Mouse (Mus musculus): ENCODE results near the gene Tmod2. TPM values are rescaled to one million over a fixed set of nuclear protein-coding genes. Genes with fewer than 3 reads are reported as not detected.
"Not testable (repeated sequence)": the region's sequence is repeated elsewhere in the genome, so short reads cannot be mapped to it uniquely, and the experiment has no call there.

The Tmod2 gene
- total RNA-seq (2021): 100 to 1,000 TPM; 363 to 370 TPM

DNA sequence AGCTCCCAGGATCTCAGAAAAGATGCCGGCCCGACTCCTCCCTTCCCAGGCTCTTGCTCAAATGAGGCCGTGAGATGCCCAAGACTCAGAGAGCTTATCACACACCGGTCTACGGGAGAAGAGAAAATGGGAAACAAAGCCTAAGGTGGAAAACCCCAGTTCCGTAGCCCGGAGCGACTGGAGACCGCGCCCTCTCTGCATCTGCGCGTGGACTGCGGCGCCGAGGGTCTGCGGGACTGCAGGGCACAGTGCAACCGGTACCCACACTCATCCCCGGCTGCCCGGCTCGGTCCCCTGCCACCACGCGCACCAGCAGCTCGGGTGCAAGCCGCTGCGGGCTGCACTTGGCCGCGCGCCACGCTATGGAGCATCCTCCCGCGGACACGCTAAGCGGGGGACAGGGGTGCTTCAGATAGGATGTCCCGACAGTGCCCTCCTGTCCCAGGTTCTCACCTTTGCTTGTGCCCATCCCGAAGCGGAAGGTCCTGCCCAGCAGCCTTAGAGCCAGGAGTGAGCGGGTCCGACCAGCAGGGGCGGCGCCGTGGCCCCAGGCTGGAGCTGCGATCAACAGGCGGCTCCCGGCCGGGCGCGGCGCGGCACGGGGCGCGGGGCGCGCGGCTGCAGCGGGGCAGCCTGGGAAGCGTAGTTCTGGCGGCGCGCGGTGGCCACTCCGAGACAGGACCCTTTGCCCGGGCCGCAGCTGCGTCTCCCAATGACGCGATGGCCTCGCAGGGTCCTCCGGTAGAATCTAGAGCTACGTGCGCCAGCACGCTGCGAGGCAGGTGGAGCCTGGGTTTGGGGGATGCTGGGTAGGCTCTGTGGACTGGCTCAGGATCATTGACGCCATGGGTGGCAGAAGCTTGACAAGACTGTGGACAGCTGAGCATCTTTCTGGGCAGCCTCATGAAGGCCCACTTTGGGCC lies at the start of gene Tmod2:
Gene Tmod2 (minus strand): TSS at position 755 of the 923 bp plus-strand sequence.
- peak; percentile 63 to 77 for DNase-seq (ENCODE audit: extremely low spot score in 1 of 2, low spot score in 1 of 2)

DNA sequence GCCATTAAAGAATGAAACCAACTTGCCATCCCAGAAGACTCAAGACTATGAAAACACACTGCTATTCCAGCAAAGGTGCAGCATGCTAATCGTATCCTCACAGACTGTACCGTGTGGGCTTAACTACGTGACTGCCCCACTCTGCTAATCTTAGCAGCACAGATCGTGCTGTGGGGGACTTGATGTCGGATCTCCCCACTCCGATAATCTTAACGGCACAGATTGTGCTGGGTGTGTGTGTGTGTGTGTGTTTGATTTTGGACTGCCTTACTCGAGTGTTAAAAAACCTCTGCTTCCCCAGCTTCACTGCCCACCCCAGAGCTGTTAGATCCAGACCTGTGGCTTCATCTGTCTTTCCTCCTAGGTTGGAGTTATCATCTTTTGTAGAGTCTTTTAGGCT lies 49.8 kb upstream of the Tmod2 start:
- no peak for DNase-seq (ENCODE audit: extremely low spot score in 1 of 2, low spot score in 1 of 2)

DNA sequence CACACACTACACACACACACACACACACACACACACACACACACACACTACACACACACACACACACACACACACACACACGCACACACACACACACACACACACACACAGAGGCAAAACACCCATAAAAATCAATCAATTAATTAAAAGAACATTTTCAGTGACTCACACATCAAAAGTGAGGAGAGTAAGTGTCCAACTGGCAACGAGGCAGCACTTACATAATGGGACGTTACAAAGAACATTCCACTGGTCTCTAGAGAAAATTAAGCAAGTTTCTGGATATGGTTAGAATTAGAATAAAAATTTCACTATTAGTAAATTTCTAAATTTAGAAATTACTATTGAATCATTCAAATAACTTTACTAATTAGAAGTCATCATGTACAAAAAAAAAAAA lies 45.3 kb upstream of the Tmod2 start:
- DNase-seq (ENCODE audit: extremely low spot score in 1 of 2, low spot score in 1 of 2): not testable (repeated sequence)

DNA sequence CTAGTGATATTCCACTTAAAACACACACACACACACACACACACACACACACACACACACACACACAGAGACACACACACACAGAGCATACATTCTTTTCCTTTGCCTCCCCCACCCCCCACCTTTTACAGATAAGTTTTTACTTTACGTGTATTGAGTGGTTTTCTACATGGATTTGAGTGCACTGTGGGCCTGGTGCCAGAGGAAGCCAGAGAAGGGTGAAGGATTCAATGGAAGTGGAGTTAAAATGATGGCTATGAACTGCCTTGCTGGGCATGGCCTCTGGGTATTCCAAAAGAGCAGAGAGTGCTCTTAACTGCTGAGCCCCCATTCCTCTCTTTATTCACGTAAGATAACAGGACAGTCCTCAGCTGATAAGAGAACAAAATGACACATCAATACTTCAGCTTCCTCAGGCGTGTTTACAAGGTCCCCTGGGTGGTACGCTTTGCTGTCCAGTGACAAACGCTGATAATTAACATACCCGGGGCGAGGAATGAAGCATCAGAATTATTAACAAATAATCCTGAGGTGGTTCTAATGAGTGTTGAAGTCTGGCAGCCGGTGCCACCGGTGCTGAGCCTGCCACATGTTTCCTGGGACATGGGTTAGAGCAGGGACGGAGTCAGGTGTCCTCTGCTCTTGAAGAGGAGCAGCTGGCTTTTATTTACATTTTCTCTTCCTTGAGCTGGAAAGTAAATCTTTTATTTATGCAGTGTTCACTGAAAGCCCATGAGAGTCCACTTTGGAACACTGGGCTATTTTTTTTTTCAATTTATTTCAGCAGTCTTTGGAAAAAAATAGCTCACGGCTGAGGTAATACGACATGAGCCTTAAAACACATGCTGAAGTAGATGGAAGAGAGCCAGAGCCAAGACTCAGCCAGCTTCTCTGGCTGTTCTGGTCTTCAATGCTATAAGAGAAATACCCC lies 43.1 kb upstream of the Tmod2 start:
- DNase-seq (ENCODE audit: extremely low spot score in 1 of 2, low spot score in 1 of 2): no peak

DNA sequence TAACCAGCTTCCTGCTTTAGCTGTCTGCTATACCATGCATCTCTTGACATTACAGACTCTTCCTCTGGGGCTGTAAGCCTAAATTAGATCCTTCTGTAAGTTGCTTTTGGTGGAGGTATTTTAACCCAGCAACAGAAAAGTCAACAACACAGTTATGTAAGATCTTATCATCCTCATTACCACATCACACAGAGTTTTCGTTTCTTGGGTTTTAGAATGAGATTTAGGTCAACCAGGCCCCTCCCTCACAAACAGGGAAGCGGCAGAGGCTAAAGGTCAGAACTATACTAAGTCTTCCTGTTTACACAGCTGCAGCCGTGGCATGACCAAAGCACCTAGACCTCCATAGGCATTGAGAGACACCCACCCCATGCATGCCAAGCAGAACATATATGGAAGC lies 34.3 kb upstream of the Tmod2 start:
- no peak for DNase-seq (ENCODE audit: extremely low spot score in 1 of 2, low spot score in 1 of 2)

DNA sequence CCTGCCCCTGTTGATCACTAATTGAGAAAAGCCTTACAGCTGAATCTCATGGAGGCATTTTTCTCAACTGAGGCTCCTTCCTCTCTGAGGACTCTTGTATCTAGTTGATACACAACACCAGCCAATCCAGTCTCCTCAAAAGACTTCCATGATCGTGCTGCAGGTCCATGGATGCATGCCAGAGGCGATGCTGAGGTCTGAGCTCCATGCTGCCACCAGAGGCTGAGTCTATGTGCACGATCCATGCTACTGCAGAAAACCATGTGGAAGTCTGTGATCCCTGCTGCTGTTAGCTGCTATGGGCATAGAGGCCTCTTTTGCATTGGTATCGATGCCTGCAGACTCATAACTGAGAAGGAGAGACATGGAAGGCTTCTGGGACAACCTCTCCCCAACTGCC lies 23.1 kb upstream of the Tmod2 start:
- DNase-seq (ENCODE audit: extremely low spot score in 1 of 2, low spot score in 1 of 2): no peak

DNA sequence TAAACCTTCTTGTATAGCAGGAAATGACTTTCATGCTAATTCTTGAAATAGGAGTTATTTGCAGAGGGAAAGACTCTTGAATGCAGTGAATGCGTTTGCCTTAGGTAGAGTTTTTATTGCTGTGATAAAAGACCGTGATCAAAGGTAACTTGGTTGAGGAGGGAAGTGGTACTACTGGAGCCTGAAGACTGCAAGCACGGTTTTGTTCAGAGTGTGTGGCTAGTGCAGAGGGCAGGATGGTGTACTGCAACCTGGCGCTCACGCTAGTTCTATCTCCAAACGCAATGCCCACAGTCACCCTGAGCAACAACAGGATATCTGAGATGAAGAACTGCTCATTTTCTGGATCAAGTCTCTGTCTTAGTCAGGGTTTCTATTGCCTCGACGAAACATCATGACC lies 22.5 kb upstream of the Tmod2 start:
- DNase-seq (ENCODE audit: extremely low spot score in 1 of 2, low spot score in 1 of 2): no peak

DNA sequence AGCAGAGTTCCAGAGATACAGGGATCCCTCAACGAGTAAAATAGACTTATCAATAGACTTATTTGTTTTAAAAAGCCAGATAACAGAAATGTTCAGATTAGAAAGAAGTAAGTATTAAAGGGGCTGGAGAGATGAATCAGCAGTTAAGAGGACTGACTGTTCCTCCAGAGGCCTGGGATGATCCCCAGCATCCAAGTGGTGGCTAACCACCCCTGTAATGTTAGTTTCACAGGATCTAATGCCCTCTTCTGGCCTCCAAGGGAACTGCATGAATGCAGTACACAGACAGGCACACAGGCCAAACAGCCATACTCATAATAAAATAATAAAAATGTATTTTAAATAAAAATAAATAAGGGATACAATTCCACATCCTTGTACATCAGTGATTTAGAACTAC lies 21.8 kb upstream of the Tmod2 start:
- no peak for DNase-seq (ENCODE audit: extremely low spot score in 1 of 2, low spot score in 1 of 2)

DNA sequence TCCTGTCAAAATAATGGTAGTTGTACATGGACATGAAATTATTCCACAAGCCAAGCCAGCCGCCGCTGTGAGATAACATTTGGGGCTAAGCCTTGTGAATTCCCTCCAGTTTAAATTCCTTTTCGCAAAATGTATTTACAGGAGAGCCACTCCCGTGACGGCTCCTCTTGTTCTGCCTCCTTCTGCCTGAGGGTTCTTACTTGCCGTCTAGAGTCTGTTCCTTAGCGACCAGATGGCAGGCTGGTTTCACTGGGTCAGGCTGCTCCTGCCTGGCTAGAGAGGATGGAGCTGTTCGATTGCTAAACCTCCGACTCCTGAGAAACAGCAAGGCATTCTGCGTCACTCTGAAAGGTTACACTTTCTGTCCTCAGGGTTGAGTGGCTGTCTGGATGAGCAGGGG lies 21.0 kb upstream of the Tmod2 start:
- no peak for DNase-seq (ENCODE audit: extremely low spot score in 1 of 2, low spot score in 1 of 2)

DNA sequence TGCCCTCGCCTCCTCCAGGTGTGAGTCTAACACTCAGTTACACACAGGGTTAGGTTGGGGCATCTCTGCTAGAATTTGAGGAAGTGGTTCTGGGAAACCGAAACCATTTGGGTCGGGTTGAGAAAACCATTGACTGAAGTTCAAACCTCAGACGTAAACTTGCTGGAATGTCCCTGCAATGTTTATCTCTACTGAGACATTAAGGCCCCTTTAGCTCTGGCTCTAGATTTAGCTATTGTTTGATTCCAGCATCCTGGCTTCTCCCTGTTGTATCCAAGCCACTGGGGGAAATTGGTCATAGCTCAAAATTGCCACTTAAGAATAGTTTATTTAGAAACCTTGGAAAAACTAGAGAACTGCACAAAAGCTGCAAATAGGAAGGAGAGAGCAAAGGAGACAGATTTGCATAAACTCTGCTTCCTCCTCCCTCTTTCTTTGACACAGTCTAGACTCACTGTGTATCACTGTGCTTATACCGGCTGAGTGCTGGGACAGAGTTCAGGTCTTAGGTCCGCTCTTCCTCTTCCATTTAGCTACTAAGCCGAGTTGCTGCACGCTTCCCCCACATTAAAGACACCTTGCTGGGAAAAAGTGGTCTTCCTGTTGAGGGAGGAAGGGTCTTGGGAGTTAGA lies 19.8 kb upstream of the Tmod2 start:
- no peak for DNase-seq (ENCODE audit: extremely low spot score in 1 of 2, low spot score in 1 of 2)

DNA sequence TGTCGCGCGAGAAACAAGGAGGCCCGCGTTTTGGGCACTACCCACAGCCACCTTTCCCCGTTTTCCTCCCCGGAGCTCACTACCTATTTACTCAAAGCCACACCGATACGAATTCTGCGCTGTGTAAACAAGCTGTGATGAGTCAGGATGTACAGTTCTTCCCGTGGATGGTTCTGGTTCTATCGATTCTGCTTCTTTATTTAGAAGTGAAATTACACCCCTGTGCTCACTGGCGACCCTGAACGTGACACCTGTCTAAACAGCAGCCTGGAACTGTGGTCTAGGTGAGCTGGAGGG lies 15.1 kb upstream of the Tmod2 start:
- no peak for DNase-seq (ENCODE audit: extremely low spot score in 1 of 2, low spot score in 1 of 2)

DNA sequence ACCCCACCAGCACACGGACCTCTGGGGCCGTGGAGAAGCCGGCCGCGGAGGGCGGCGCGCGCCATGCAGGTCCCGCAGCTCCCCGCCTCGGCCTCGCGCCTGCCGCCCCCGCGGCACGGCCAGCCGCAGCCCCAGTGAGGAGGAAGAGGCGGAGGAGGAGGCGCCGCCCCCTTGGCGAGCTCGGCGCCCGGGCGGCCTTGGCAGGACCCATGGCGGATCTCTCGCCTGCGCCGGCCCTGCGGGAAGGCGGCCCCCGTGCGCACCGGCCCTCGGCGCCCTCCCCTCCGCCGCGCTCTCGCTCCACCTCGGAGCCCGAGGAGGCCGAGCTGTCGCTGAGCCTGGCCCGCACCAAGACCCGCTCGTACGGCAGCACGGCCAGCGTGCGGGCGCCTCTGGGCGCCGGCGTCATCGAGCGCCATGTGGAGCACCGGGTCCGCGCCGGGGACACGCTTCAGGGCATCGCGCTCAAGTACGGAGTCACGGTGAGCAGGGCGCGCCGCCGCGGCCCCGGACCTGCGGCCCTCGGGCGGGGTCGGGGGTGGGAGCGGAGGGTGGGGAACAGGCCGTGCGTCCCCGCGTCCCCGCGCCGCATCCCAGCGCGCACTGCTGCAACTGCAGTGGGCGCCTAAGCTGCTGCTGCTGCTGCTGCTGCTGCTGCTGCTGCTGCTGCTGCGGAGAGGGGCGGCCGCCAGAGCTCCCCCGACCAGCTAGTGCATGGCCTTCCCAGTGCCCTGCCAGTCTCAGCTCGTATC lies 14.6 kb upstream of the Tmod2 start, which contains the start of gene Lysmd2:
Gene Lysmd2 (plus strand): TSS at position 186 of the 752 bp plus-strand sequence.
- DNase-seq (ENCODE audit: extremely low spot score in 1 of 2, low spot score in 1 of 2): peak; percentile 52 to 65

DNA sequence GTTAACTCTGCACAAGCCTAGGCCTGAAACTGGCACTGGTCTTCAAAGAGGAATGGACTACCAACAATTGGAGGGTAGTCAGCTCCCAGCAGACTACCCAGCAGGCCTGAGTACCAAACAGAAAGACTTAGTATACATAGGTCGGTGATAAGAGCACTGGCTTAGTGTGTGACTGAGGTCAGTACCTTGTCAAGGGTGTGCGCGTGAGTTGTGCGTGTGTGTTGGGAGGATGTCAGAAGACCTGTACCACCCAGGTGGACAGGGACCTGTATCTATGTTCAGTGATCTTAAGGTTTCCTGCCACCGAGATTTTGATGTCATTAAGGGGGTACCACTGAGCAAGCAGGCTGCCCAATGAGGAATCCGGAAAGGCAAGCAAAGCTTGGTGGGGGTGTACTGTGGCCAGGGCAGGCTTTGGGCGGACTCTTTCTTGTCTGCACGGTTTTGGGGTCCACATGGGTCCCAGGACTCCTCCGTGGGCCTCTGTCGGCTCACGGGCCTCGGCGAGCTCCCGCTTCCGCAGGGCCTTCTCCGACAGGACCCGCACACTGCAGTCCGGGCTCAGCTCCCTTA lies 13.9 kb upstream of the Tmod2 start:
- DNase-seq (ENCODE audit: extremely low spot score in 1 of 2, low spot score in 1 of 2): peak in 1 of 2 experiments; percentile 19

DNA sequence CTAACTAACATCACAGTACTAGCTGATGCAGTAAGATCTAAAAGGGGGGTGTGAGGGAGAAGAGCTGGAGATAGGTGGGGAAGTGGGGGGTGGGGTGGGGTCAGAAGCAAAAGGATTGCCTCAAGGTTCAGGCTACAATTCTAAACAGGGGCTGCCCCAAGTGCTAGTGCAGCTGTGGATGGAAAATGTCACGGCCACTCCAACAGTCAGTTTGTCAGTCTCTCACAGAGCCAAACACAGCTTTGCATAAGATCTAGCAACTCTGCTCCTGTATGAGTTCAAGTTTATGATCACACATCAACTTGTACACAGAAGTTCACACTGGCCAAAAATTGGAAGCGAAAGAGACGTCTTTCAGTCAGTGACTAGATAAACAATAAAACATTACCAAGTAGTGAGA lies 10.3 kb upstream of the Tmod2 start:
- DNase-seq (ENCODE audit: extremely low spot score in 1 of 2, low spot score in 1 of 2): no peak

DNA sequence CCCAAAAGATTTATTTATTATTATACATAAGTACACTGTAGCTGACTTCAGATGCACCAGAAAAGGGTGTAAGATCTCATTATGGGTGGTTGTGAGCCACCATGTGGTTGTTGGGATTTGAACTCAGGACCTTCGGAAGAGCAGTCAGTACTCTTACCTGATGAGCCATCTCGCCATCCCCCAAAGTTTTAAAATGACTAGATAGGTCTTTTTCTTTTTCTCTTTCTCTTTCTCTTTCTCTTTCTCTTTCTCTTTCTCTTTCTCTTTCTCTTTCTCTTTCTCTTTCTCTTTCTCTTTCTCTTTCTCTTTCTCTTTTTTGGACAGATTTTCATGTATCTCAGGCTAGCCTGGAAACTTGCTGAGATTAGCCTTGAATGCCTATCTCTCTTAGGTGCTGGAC lies 8.6 kb upstream of the Tmod2 start:
- DNase-seq (ENCODE audit: extremely low spot score in 1 of 2, low spot score in 1 of 2): not testable (repeated sequence)

DNA sequence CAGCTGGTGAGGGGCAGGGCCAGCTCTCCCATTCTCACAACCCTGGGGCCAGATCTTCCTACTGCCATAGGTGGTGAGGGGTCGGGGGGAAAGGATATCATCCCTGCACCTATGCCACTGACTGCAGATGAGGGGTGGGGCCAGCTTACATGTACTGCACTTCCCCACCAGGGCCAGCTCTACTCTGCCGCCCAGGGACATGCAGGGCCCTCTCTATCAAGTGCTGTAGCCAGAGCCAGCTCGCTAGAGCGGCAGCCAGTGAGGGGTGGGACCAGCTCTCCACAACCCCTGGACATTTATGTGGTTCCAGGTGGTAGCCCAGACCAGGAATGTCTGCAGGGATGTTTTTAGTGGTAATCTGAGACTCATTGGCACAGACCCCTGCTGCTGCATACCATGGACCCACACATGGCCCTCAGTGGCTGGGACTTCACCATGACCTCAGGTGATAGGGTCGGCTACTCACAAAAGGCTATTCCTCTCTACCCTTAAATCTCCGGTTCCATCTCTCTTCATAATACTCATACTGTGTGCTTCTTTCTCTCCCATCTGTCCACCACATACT lies 7.8 kb upstream of the Tmod2 start:
- DNase-seq (ENCODE audit: extremely low spot score in 1 of 2, low spot score in 1 of 2): no peak

DNA sequence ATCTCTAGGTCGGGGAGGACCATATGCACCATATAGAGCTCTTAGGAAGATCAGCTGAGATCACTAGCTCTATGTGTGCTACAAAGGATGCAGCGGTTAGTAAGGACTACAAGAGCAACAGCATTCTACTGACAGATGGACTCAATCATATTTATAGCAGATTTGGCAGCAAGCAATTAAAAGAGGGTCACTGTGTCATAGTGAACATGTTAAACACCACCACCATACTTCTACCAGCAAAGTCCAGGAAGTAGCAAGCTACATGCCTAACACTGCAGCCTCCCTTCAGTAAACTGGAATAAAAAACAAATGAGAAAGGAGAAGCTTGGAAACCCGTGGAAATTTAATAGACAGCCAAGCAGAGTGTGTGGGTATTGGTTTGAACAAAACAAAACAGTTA lies 5.4 kb upstream of the Tmod2 start:
- no peak for DNase-seq (ENCODE audit: extremely low spot score in 1 of 2, low spot score in 1 of 2)

DNA sequence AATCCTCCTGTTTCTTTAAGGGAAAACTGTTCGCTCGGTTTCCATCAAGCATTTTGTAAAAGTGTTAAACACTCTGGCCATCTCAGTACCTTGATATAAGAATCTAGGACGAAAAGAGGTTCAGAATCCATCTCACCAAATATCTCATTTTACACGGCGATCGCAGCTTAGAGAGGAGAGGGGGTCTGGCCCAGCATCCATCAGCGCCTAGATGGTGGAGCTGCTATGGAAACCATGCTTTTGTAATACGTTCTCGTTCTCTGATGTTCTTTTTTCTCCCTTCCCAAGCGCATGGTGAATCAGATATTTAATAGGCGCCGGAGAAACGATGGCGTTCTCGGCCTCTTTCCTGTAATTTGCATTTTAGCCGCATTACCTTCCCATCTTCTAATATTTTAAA lies 1.2 kb downstream of the Tmod2 start:
- DNase-seq (ENCODE audit: extremely low spot score in 1 of 2, low spot score in 1 of 2): no peak

DNA sequence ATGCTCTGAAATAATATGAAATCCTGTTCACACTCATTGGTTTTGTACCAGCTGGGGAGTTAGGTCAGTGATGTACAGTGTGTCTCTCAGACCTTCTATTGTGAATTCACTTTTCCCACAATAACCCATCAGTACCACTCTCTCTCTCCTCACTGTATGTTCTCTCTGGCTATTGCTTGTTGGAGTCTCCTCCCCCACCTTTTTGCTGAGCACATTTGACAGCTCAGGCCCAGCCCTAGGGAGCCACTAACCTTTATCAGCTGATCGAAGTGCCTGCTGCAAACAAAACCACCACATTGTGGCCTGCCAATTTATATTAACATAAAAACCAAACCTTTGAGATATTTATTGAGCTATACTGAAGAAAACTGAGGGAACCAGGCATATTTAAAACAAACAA lies 1.6 kb downstream of the Tmod2 start:
- DNase-seq (ENCODE audit: extremely low spot score in 1 of 2, low spot score in 1 of 2): no peak

DNA sequence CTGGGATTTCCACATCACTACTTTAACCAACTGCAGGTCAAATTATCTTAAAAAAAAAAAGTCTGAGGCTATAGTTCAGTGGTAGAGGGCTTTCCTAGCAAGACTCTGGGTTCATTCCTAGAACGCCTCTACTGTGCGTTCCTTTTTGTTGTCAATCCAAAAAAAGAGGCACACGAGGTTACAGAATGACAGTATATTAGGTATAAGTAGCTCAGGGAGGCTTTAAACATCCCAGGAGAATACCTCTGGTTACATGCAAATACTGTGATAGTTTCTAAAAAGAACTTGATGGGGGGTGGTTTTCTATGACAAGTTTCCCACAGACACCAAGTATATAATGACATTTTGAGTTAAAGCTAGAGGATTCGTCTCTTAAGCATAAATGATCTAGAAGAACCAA lies 3.6 kb downstream of the Tmod2 start:
- DNase-seq (ENCODE audit: extremely low spot score in 1 of 2, low spot score in 1 of 2): no peak
